ENCODE assay signal across 10 mouse cellular contexts in genomic region chr16:33698277-33698790, GRCm38 (mm10). TPM values are rescaled to one million over a fixed set of nuclear protein-coding genes. Genes with fewer than 3 reads are reported as not detected.
DNase-seq lines count a peak whose midpoint lies in the region; ATAC-seq and TF ChIP-seq lines count a peak whose summit lies in the region.
"Had no signal": no experiment of that assay in that cellular context is flagged by ENCODE, and none has a peak within 500 bp of the region (broad histone marks: within the 10 kb centered on the region; RNA-seq: fewer than 3 reads in every experiment).

No protein-coding gene starts in this region.

- 64% methylated on average over 12 of the region's 12 CpGs for WGBS in kidney, adult 2 months
- WGBS in embryonic facial prominence, embryonic 13.5 days: 70% methylated on average over 12 of the region's 12 CpGs
- WGBS in limb, embryonic 15.5 days: 67% methylated on average over 12 of the region's 12 CpGs

- H3K4me2 ChIP-seq in CH12.LX (ENCODE audit: insufficient read depth, low read depth, poor library complexity, severe bottlenecking): peak overlapping the region; percentile 95
- no peak overlapping the region for H3K4me2 ChIP-seq in embryonic facial prominence, embryonic 13.5 days
- no peak overlapping the region for H3K4me2 ChIP-seq in limb, embryonic 15.5 days
- H3K4me2 ChIP-seq: liver, embryonic 15.5 days had no signal

- H3K27me3 ChIP-seq in kidney, adult 2 months (replicated peaks; ENCODE audit: control insufficient read depth, insufficient read depth, low read length): no peaks in the 10 kb centered on the region
- no peaks in the 10 kb centered on the region for H3K27me3 ChIP-seq in CH12.LX (replicated peaks)
- H3K27me3 ChIP-seq in embryonic facial prominence, embryonic 13.5 days: no peaks in the 10 kb centered on the region
- H3K27me3 ChIP-seq in limb, embryonic 15.5 days: no peaks in the 10 kb centered on the region
- H3K27me3 ChIP-seq: liver, embryonic 15.5 days had no signal

- ATAC-seq in embryonic facial prominence, embryonic 13.5 days (ENCODE audit: insufficient number of reproducible peaks, insufficient read depth, low FRiP score, low TSS enrichment, low read depth): no peak
- no peak for ATAC-seq in limb, embryonic 15.5 days (ENCODE audit: insufficient number of reproducible peaks, low FRiP score, low TSS enrichment, low read depth)

- H3K79me2 ChIP-seq in CH12.LX (replicated peaks; ENCODE audit: control insufficient read depth, extremely low read depth, insufficient read depth, poor library complexity, severe bottlenecking): peaks cover 90% of the 10 kb centered on the region

- dilution Hi-C loops in CH12.LX (cut with MboI; ENCODE audit: extremely low pct_ligation_motif_present, extremely low pct_unique_long_range_greater_than_20kb, low sequenced_read_pairs): no loop called here

- no peaks in the 10 kb centered on the region for H3K36me3 ChIP-seq in kidney, adult 2 months (ENCODE audit: control insufficient read depth, insufficient read depth, low read length)
- H3K36me3 ChIP-seq in CH12.LX (replicated peaks in 1 of 2; ENCODE audit: control insufficient read depth in 1 of 2, insufficient read depth in 1 of 2, low read length in 1 of 2): peaks cover 31 to 83% of the 10 kb centered on the region in 2 experiments
- H3K36me3 ChIP-seq in embryonic facial prominence, embryonic 13.5 days: no peaks in the 10 kb centered on the region
- no peaks in the 10 kb centered on the region for H3K36me3 ChIP-seq in limb, embryonic 15.5 days
- H3K36me3 ChIP-seq: liver, embryonic 15.5 days had no signal

- TF ChIP-seq CTCF in kidney, adult 2 months (conservative IDR thresholded peaks at IDR 0.05; ENCODE audit: insufficient read depth, insufficient read length, low read depth, low read length): no peak
- TF ChIP-seq CTCF in CH12.LX (conservative IDR thresholded peaks at IDR 0.05 in 1 of 2, IDR thresholded peaks at IDR 0.05 in 1 of 2; ENCODE audit: low read depth in 2 of 2, low read length in 2 of 2): no peak

- TF ChIP-seq POLR2A in kidney, adult 2 months (IDR thresholded peaks at IDR 0.05; ENCODE audit: low read depth, low read length): no peak
- TF ChIP-seq POLR2A in CH12.LX (IDR thresholded peaks at IDR 0.05; ENCODE audit: low read depth, low read length): no peak

- no peak overlapping the region for H3K4me3 ChIP-seq in kidney, adult 2 months (ENCODE audit: insufficient read depth, low read depth, low read length)
- peak overlapping the region in 2 of 3 experiments; percentile 6 to 29 for H3K4me3 ChIP-seq in CH12.LX (replicated peaks in 1 of 3; ENCODE audit: low read depth in 2 of 3, low read length in 2 of 3, poor library complexity in 1 of 3)
- H3K4me3 ChIP-seq in embryonic facial prominence, embryonic 13.5 days: no peak overlapping the region
- H3K4me3 ChIP-seq in limb, embryonic 15.5 days: no peak overlapping the region
- H3K4me3 ChIP-seq: liver, embryonic 15.5 days had no signal

- H3K27ac ChIP-seq in kidney, adult 2 months (ENCODE audit: insufficient read depth, low read depth, low read length): peak overlapping the region; percentile 70; the same call in 1 of the 2 replicates
- H3K27ac ChIP-seq in CH12.LX (ENCODE audit: insufficient read depth, low read depth): peak overlapping the region; percentile 94
- peak overlapping the region; percentile 57; the same call in 1 of the 2 replicates for H3K27ac ChIP-seq in embryonic facial prominence, embryonic 13.5 days
- peak overlapping the region; percentile 18; the same call in 1 of the 2 replicates for H3K27ac ChIP-seq in limb, embryonic 15.5 days
- H3K27ac ChIP-seq: liver, embryonic 15.5 days had no signal

- TF ChIP-seq EP300 in CH12.LX (IDR thresholded peaks at IDR 0.05; ENCODE audit: low read length): no peak

- no peak for DNase-seq in kidney, adult 2 months
- DNase-seq in kidney, postnatal 36 days: no peak
- DNase-seq in CH12.LX (ENCODE audit: extremely low read depth): no peak
- no peak for DNase-seq in embryo, embryonic 10 days (ENCODE audit: low spot score)
- DNase-seq in embryo, embryonic 9.5 days (ENCODE audit: extremely low spot score): no peak
- no peak for DNase-seq in cerebellum, adult 11 months
- DNase-seq: thymus, postnatal 25 days had no signal

- peak overlapping the region; percentile 10; the same call in 1 of the 2 replicates for H3K9ac ChIP-seq in CH12.LX (ENCODE audit: insufficient read depth, low read depth)
- 0 out of 2 replicates have a peak overlapping the region, but pooled peaks have one; percentile 27 for H3K9ac ChIP-seq in embryonic facial prominence, embryonic 13.5 days
- no peak overlapping the region for H3K9ac ChIP-seq in limb, embryonic 15.5 days
- H3K9ac ChIP-seq: liver, embryonic 15.5 days had no signal

- in situ Hi-C loops in CH12.LX (cut with MboI; ENCODE audit: low pct_ligation_motif_present, low pct_unique_long_range_greater_than_20kb, low sequenced_read_pairs): no loop called here

- no peak for TF ChIP-seq RAD21 in CH12.LX (IDR thresholded peaks at IDR 0.05; ENCODE audit: low read depth, low read length)

- H3K4me1 ChIP-seq in kidney, adult 2 months (ENCODE audit: control insufficient read depth, insufficient read depth, low read length): 0 out of 2 replicates have a peak, but pooled peaks cover 3% of the 10 kb centered on the region
- H3K4me1 ChIP-seq in CH12.LX (ENCODE audit: control insufficient read depth in 1 of 2, insufficient read depth in 2 of 2): peaks cover 57 to 95% of the 10 kb centered on the region in 2 experiments
- peaks cover 58% of the 10 kb centered on the region for H3K4me1 ChIP-seq in embryonic facial prominence, embryonic 13.5 days
- H3K4me1 ChIP-seq in limb, embryonic 15.5 days: peaks cover 38% of the 10 kb centered on the region

- H3K9me3 ChIP-seq in CH12.LX (replicated peaks; ENCODE audit: low read length): no peaks in the 10 kb centered on the region
- H3K9me3 ChIP-seq in embryonic facial prominence, embryonic 13.5 days: no peaks in the 10 kb centered on the region
- no peaks in the 10 kb centered on the region for H3K9me3 ChIP-seq in limb, embryonic 15.5 days
- H3K9me3 ChIP-seq: liver, embryonic 15.5 days had no signal

TF ChIP-seq in CH12.LX, 34 proteins besides CTCF, POLR2A, EP300 and RAD21:
- TF ChIP-seq SMC3 (IDR thresholded peaks at IDR 0.05; ENCODE audit: low read depth, low read length) (peak; percentile 23; the same call in 1 of the 2 replicates), CHD1 (IDR thresholded peaks at IDR 0.05; ENCODE audit: low read depth, low read length) (peak; percentile 4; the same call in 1 of the 2 replicates), RCOR1 (conservative IDR thresholded peaks at IDR 0.05; ENCODE audit: low read depth, low read length) (peak; percentile 8; the same call in 1 of the 2 replicates), ZMIZ1 (IDR thresholded peaks at IDR 0.05; ENCODE audit: low read depth, low read length) (0 out of 2 replicates have a peak, but pooled peaks have one; percentile 15), ZKSCAN1 (IDR thresholded peaks at IDR 0.05; ENCODE audit: borderline replicate concordance, low read depth, low read length) (no peak), MAX (IDR thresholded peaks at IDR 0.05; ENCODE audit: low read length) (peak; percentile 14; the same call in 1 of the 2 replicates), MYC (IDR thresholded peaks at IDR 0.05; ENCODE audit: low read depth, low read length) (no peak), ELF1 (IDR thresholded peaks at IDR 0.05; ENCODE audit: low read depth, low read length) (no peak), TBP (conservative IDR thresholded peaks at IDR 0.05; ENCODE audit: low read depth, low read length) (0 out of 2 replicates have a peak, but pooled peaks have one; percentile 3), CHD2 (IDR thresholded peaks at IDR 0.05; ENCODE audit: low read length) (no peak), UBTF (IDR thresholded peaks at IDR 0.05; ENCODE audit: low read depth, low read length) (peak; percentile 2; the same call in 1 of the 2 replicates), NELFE (IDR thresholded peaks at IDR 0.05; ENCODE audit: low read depth, low read length) (no peak), ZC3H11A (IDR thresholded peaks at IDR 0.05; ENCODE audit: low read depth, low read length) (no peak)

RNA-seq across cellular contexts. Expression of gene Heg1, which starts 14.2 kb away (rescaled TPM):
- 26.7 and 28.4 TPM in 2 replicates for polyA plus RNA-seq in kidney, adult 2 months (2012; rRNA removed)
- total RNA-seq in CH12.LX (2012; rRNA removed) (52.3 and 77.1 TPM in 2 replicates), CH12.LX (2014; rRNA removed) (33.5 and 40.8 TPM in 2 replicates)
- polyA plus RNA-seq in CH12.LX (2012; ENCODE audit: insufficient read length, low read depth): 49.2 and 67.2 TPM in 2 replicates
- 12.6 and 12.9 TPM in 2 replicates for polyA plus RNA-seq in embryonic facial prominence, embryonic 13.5 days (2015; fragmentation: Nextera tagmentation; extraction: Ambion mirVana)
- 15.7 and 16.9 TPM in 2 replicates for polyA plus RNA-seq in limb, embryonic 15.5 days (2015; fragmentation: Nextera tagmentation; extraction: Ambion mirVana)

Comparison
In these comparisons a context has a peak if more than half of its experiments do, and no peak if none do; other contexts are left out.
1. H3K27ac ChIP-seq: peak in every context shown above with its lines; median percentile 94 in CH12.LX; 70 in kidney, adult 2 months; 57 in embryonic facial prominence, embryonic 13.5 days; 18 in limb, embryonic 15.5 days.
2. H3K4me3 ChIP-seq: peak in CH12.LX (2 of 3); none in kidney, adult 2 months (single experiment), embryonic facial prominence, embryonic 13.5 days (single experiment) and limb, embryonic 15.5 days (single experiment).